Mouse (Mus musculus): ENCODE data around the gene Ube2i. TPM values are rescaled to one million over a fixed set of nuclear protein-coding genes. Genes with fewer than 3 reads are reported as not detected.

Gene Ube2i
- 162 and 191 TPM in 2 replicates for polyA plus RNA-seq (2012; rRNA removed)

DNA sequence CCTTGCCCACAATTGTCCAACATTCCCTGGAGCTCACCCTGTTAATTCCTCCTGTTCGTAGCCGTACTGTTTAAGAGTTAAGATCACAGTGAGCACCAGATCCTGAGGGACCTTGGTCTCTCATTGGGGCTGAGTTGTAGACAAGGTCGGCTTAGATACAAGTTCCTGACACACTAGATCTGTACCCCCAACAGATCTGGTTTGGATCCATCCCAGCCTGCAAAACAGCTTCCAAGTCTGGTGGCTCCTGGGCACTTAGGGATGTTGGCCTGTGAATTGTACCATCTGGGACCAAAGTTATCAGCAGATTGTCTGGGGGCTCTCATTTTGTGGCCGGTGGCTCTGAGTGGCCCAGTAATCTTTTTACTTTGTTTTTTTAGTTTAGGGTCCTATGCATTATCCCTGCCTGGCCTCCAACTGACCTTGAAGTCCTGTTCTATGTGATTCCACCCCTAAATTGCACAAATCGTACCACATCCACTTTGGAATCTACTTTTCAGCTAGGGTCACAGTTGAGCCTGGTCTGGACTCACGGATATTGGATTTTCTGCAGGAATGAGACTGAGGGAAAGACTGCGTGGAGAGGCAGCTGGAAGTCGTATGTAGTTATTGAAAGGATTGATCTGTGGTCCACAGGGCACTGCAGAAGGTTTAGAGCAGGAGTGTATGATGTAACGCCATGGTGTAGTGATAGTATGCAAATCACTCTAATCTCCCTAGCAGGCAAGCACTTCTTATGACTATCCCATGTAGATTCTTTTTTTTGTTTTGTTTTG, at the start of gene Ube2i:
Gene Ube2i, minus strand, starts transcription at position 52 of the 776 bp plus-strand sequence.

DNA sequence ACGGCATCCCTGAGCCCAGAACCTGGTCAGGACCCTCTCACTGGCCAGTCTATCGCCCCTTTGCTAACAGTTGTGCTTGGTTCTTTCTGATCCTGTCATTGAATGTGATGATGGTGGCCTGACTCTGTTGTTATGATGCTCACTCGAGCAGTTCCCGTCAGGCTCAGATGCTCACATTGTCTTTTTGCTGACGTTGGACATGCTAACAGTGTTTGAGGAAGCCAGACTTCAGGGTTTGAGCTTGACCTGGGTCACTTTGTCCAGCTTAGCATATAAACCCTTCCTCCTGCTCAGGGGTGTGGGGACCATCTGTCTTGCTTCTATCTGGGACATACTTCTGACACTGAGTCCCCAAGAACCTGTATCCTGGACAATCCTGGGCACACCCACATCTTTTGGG, 43.9 kb upstream of the Ube2i start, which contains the start of gene Prss29:
Gene Prss29, plus strand, starts transcription at position 301 of the 400 bp plus-strand sequence.

DNA sequence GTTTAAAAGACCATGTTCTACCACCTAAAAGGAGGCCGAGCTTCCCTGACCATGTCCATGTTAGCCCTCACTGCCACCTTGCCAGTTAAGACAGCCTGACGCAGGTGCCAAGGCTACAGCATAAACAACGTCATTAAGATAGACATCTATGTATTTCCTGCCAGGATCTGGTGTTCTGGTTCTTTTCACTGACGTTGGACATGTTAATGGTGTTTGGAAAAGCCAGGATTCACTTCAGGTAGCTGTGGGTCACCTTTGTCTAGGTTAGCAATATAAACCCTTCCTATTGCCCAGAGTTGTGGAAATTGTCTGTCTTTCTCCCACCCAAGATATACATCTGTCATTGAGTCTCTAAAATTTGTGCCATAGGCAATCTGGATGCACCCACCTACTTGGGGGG, 33.9 kb upstream of the Ube2i start, which contains the start of gene Prss28:
Gene Prss28, plus strand, starts transcription at position 301 of the 400 bp plus-strand sequence.

DNA sequence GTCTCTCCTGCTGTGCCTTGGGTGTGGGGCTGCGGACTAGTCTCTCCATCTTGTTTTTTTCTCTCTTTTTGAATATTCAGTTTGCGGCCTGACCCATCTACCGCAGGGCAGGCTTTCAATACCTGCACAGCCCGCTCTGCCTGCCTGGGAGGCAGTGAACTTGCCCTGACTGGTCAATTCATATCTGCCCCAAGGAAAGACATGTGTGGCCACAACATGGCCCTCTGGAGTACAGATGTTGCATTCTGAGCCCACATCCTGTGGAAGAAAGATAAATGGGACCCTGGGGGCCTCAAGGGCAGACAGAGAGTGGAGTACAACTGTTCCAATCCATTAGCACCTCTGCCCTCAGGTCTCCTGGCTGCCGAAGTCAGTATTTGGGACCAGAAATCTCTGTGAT, 23.7 kb upstream of the Ube2i start, which contains the start of gene Prss34:
Gene Prss34, plus strand, starts transcription at position 301 of the 400 bp plus-strand sequence.

DNA sequence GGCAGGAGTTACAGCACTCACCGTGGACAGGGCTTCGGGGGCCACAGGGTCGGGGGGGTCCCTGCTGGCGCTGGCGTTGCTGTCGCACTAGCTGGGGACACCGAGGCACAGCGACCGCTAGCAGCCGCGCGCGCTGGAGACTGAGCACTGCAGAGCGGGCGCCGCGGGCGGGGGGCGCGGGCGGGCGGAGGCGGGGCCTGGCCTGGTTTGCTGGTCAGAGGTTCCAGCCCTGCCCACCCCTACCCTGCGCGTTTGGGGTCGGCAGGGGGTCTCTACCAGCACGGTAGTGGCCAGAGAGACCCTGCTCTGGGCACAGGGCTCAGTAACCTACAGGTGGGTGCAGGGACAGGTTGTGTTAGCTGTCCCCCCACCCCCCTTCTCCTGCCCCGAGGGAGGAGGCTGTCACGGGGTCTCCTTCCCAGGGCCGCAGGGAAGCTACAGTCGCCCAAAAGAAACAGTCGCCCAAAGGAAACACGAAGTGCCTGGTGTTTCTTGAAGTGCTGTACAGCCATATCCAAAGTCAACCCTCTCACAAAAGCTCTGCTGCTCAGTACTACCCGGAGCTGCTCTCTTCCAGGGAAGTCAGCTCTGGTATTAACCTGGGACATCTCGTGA, 18.2 kb downstream of the Ube2i start, which contains the start of gene Baiap3:
Gene Baiap3, minus strand, starts transcription at position 225 of the 615 bp plus-strand sequence.

DNA sequence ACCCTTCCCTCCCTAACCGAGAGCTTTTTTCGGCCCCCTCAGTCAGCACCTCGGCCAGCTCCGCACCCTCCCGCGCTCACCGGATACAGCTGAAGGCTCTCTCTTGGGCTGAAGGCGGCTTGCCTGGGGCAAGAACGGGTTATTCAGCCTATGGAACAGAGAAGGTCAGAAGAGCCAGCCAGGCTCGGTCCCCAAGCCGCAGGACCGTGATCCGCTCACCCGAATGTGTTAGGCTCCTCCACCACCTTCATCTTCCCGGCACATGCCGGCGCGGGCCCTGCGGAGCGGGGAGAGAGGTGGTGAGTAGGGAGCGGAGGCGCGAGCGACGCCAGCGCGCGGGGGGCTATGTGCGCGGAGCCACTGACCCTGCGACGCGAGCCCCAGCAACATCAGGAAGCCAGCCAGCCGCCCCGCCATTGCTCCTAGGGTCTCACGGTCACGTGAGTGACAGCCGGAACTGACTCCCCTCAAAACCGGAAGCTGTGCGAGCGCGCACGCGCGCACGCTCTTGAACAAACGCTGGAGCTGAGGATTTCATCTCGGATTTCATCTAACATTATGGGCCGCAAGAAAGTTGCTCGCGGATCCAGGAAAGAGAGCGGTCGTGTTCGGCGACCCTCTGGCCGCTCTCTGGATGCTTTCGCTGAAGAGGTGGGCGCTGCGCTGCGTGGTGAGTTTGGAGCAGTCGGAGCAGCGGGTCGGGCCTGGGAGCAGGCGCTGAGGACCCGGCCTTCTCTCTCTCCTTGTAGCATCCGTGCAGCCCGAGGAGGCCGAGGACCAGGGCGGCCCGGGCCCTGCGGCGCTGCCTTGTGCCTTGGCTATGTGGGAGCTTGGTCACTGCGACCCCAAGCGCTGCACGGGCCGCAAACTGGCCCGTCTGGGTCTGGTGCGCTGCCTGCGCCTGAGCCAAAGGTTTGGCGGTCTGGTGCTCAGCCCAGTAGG, 34.5 kb downstream of the Ube2i start, which contains the start of the genes Gnptg and Tsr3:
Gene Gnptg, minus strand, starts transcription at position 430 of the 942 bp plus-strand sequence.
Gene Tsr3, plus strand, starts transcription at position 476 of the 942 bp plus-strand sequence.

Other genes starting within 250 kb of the Ube2i start
- gene Tmem204, start 191.0 kb downstream of the Ube2i start, polyA plus RNA-seq (2012; rRNA removed): 2.4 and 3.1 TPM in 2 replicates
- 7.4 and 8.8 TPM in 2 replicates for gene Telo2, start 158.7 kb downstream of the Ube2i start, polyA plus RNA-seq (2012; rRNA removed)
- gene Ptx4, start 153.9 kb downstream of the Ube2i start, polyA plus RNA-seq (2012; rRNA removed): 0.02 TPM in 1 of 2 replicates, not detected in the other
- 6.7 and 8.2 TPM in 2 replicates for gene Clcn7, start 141.2 kb downstream of the Ube2i start, polyA plus RNA-seq (2012; rRNA removed)
- 0.02 and 0.03 TPM in 2 replicates for gene Ccdc154, start 112.2 kb downstream of the Ube2i start, polyA plus RNA-seq (2012; rRNA removed)
- gene Gm38655, start 99.2 kb downstream of the Ube2i start, polyA plus RNA-seq (2012; rRNA removed): not detected in 2 replicates
- 13.3 and 13.8 TPM in 2 replicates for gene BC003965, start 90.1 kb downstream of the Ube2i start, polyA plus RNA-seq (2012; rRNA removed)
- gene Unkl, start 86.2 kb downstream of the Ube2i start, polyA plus RNA-seq (2012; rRNA removed): 30.9 and 38.3 TPM in 2 replicates
- gene Gnptg, start 34.5 kb downstream of the Ube2i start, polyA plus RNA-seq (2012; rRNA removed): 10.3 and 11.4 TPM in 2 replicates
- gene Tsr3, start 34.5 kb downstream of the Ube2i start, polyA plus RNA-seq (2012; rRNA removed): 13.1 and 15.0 TPM in 2 replicates
- 0.23 and 0.25 TPM in 2 replicates for gene Baiap3, start 18.3 kb downstream of the Ube2i start, polyA plus RNA-seq (2012; rRNA removed)
- gene Prss34, start 23.8 kb upstream of the Ube2i start, polyA plus RNA-seq (2012; rRNA removed): 0.67 and 0.69 TPM in 2 replicates
- not detected in 2 replicates for gene Prss28, start 34.0 kb upstream of the Ube2i start, polyA plus RNA-seq (2012; rRNA removed)
- gene Prss29, start 44.0 kb upstream of the Ube2i start, polyA plus RNA-seq (2012; rRNA removed): not detected in 2 replicates
- gene Tpsab1, start 70.9 kb upstream of the Ube2i start, polyA plus RNA-seq (2012; rRNA removed): 0.02 TPM in 1 of 2 replicates, not detected in the other
- gene Tpsb2, start 91.7 kb upstream of the Ube2i start, polyA plus RNA-seq (2012; rRNA removed): 0.07 and 0.16 TPM in 2 replicates
- gene Tpsg1, start 94.7 kb upstream of the Ube2i start, polyA plus RNA-seq (2012; rRNA removed): 0.28 and 0.70 TPM in 2 replicates
- 1.0 and 1.3 TPM in 2 replicates for gene Cacna1h, start 159.2 kb upstream of the Ube2i start, polyA plus RNA-seq (2012; rRNA removed)
- gene Tekt4, start 180.0 kb upstream of the Ube2i start, polyA plus RNA-seq (2012; rRNA removed): 0.06 TPM in 1 of 2 replicates, not detected in the other
- gene Sstr5, start 222.7 kb upstream of the Ube2i start, polyA plus RNA-seq (2012; rRNA removed): not detected in 2 replicates